Mouse (Mus musculus): Measurements from ENCODE around the gene Akap7.

Gene Akap7

GRCm38 (mm10) chr10:25307770-25308169, at the start of gene Akap7:
TSS of gene Akap7 (minus strand) at chr10:25307870.
- no peak for DNase-seq (ENCODE audit: low spot score)

GRCm38 (mm10) chr10:25354390-25354789, 46.7 kb upstream of the Akap7 start:
- no peak for DNase-seq (ENCODE audit: low spot score)

- no peak for DNase-seq (ENCODE audit: low spot score)
Observed at GRCm38 (mm10) chr10:25353941-25354340, 46.3 kb upstream of the Akap7 start.

DNA sequence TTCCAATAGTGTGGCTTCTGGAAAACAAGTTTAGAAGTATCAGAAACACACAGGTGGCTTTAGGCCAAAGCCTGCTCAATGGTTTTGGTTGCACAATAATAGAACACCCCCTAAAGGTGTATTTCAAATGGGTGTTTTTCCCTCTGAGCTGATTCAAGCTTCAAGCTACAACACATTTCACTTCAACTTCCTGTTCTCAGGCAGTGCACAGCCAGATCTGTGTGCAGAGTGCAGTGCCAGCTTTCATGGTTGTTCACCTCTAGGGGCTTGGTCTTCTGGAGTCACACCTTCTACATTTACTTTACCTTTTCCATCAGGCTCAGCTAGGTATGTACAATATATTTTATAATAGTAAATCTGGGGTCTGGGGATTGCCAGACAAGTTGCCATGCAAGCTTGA, 35.1 kb upstream of the Akap7 start:
- no peak for DNase-seq (ENCODE audit: low spot score)

GRCm38 (mm10) chr10:25340675-25341074, 33.0 kb upstream of the Akap7 start:
- no peak for DNase-seq (ENCODE audit: low spot score)

- DNase-seq (ENCODE audit: low spot score): no peak
Observed at GRCm38 (mm10) chr10:25333390-25334079, 25.9 kb upstream of the Akap7 start.

DNA sequence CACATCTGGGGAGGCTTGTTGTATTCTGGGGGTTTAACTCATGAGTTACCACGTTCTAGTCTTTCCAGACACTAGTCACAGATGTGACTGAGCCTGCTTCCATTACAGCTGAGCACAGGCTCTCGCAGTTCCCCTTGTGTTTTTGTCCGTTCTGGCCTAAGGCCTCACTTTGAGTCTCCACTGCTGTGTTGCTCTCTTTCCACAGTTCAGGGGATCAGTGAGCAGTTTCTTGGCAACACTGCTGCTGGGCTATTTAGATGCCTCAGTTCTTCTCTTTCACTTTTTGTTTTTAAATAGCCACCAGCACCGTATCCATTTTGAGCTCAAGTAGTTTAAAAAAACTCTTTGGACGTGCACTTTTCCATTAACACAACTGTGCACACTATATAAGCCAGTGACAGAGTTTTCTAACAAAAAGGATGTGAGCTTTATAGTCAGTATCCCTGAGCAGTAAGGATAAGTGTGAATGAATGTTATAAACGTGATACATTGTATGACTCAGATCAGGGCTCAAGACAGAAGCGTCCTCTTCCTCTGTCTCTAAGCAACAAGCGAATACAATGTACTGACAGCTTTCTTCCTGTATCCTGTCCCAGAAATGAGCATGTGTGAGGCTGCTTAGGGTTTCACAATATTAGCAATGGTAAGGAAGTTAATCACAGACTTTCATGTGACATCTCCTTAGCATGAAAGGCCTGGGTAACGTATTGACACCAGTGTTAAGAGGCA, 23.8 kb upstream of the Akap7 start:
- no peak for DNase-seq (ENCODE audit: low spot score)

- DNase-seq (ENCODE audit: low spot score): no peak
Observed at GRCm38 (mm10) chr10:25330094-25330493, 22.4 kb upstream of the Akap7 start.

- DNase-seq (ENCODE audit: low spot score): no peak
Observed at GRCm38 (mm10) chr10:25327511-25327910, 19.8 kb upstream of the Akap7 start.

- DNase-seq (ENCODE audit: low spot score): no peak
Observed at GRCm38 (mm10) chr10:25325690-25326089, 18.0 kb upstream of the Akap7 start.

DNA sequence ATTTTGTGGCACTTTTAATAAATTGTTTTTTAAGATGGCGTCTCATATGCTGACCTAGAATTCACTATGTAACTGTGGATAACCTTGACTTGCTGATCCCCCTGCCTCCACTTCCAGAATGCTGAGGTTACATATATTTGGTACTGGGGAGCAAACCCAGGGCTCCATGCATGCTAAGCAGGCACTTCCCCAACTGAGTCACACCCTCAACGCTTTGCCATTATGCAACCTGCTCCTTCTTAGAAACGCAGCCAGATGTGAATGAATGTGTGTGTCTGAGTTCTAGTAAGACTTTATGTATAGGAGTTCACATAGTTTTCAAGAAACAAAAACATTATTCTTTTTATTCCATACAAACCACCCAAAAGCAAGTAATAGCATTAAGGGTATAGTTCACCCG, 13.5 kb upstream of the Akap7 start:
- DNase-seq (ENCODE audit: low spot score): no peak

GRCm38 (mm10) chr10:25319531-25319930, 11.9 kb upstream of the Akap7 start:
- DNase-seq (ENCODE audit: low spot score): no peak

DNA sequence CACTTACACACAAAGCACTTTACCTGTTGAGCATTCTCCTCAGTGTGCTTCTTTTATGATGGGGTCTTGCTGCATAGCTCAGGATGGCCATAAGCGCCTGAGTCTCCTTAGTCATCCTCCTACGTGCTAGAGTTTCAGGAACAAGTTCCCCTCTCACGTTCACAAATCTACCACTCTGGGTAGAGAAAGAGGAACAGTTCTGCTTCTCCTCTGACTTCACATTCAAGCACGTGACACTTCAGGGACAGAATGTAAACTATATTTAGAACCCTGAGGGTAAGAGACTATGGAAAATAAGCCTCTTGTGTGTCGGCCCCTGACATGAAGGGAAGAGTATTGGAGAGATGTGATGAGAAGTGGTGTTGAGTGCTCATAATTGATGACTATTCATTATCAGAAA, 10.7 kb upstream of the Akap7 start:
- DNase-seq (ENCODE audit: low spot score): no peak

- DNase-seq (ENCODE audit: low spot score): no peak
Observed at GRCm38 (mm10) chr10:25317665-25318064, 10.0 kb upstream of the Akap7 start.

- DNase-seq (ENCODE audit: low spot score): no peak
Observed at GRCm38 (mm10) chr10:25313856-25314584, 6.3 kb upstream of the Akap7 start.

DNA sequence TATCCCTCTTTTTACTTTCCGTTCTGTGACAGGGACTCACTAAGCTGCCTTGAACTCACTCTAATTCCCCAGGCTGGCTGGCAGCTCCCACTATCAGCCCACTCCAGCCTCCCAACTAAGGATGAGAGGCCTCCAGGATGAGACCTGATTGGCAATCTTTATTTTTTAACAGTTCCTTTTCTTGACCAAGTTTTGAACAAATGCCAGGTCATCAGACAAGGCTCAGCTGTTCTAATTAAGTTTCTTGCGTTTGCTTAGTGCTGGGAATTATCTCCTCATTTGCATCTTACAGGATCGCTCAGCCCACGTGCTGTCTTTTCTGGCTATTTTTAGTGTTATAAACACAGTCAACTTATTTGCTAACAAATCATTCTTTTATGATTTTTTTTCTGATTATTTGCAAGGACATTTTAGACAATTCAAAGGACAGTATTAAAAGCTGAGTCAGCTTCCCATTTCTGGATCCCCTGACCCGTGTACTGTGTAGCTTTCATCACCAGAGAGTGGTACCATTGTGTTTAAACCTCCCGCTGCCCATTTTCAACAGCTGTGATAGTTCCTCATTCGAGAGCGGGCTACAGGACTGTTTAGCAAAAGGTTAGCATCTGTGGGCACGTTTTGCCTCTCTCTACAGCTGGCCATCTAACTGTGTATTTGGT, 4.0 kb upstream of the Akap7 start:
- no peak for DNase-seq (ENCODE audit: low spot score)

- no peak for DNase-seq (ENCODE audit: low spot score)
Observed at GRCm38 (mm10) chr10:25310736-25311135, 3.1 kb upstream of the Akap7 start.

DNA sequence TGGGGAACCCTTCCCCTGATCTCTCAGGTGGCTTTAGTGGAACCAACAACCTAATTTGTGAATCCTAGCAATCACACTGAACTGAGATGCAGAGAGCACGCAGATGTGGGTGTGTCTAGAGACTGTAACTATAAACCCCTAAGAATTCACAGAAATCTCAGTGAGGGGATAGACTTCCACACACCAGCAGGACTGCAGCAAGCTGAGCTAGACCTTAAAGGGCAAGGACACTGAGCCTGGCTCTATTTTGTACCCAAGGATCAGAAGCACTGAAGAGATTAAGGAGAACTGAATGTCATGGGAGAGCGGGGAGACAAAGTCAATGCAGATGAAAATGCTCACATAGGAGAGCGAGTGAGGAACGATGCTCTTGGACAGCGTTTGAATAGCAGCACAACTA, 2.3 kb upstream of the Akap7 start:
- DNase-seq (ENCODE audit: low spot score): no peak

GRCm38 (mm10) chr10:25305146-25305545, 2.5 kb downstream of the Akap7 start:
- DNase-seq (ENCODE audit: low spot score): no peak

DNA sequence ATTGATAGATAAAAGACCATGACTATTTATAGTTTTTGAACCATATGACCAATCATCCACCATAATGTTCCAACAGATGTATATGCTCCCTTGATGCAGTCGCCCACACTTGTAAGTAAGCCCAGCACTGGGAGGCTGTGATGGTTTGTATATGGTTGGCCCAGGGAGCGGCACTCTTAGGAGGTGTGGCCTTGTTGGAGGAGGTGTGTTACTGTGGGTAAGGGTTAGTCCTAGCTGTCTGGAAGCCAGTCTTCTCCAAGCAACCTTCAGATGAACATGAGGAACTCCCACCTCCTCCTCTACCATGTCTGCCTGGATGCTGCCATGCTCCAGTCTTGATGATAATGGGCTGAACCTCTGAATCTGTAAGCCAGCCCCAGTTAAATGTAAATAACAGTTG, 3.1 kb downstream of the Akap7 start:
- no peak for DNase-seq (ENCODE audit: low spot score)

- DNase-seq (ENCODE audit: low spot score): no peak
Observed at GRCm38 (mm10) chr10:25299031-25299529, 8.6 kb downstream of the Akap7 start.

DNA sequence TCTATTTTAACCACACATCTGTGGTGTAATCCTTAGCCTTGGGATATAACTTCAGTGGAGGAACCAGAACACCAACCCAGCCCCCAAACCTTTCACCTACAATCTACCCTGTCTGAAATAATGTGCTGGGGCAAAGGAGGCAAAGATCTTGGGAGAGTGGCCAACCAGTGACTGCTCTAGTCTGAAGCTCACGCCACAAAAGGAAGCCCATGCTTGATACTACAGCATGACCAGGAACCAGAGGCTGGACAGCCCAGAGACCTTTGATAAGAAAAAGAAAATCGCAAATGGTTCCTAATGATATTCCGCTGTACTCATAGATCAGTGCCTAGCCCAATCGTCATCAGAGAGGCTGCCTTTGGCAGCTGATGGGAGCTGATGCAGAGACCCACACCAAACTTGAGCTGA, 9.4 kb downstream of the Akap7 start:
- DNase-seq (ENCODE audit: low spot score): no peak
